Comparison of ENCODE assay signal across 9 mouse cellular contexts in the genomic region with DNA sequence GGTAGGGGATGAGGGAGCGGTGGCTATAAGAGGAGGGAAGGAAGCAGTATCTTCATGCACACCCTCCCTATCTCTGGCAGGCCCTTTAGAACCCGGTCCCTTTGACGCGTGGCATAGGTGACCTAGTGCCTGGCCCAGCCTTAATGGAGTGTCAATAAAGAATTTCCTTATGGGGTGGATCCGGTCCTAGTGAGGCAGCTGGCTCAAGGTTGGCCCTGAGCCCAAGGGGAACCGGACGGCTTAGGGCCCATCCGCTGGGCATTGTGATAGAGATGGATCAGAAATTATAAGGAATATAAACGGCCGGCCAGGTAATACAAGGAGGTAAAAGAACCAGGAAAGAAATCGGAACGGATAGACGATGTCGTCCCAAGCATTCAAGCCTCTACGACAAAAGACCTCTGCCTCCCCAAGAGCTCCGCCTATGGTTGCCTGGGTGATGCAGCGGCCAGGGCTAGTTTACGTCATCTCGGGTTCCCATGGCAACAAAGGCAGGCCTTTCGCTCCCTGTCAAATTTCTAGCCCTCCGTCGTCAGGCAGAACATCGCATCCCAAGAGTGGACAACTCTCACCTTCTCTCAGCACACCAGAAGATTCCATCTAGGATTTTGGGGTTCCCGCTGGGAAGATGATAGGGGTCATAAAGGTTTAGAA. TPM values are rescaled to one million over a fixed set of nuclear protein-coding genes. Genes with fewer than 3 reads are reported as not detected.
DNase-seq lines count a peak whose midpoint lies in the region; ATAC-seq lines count a peak whose summit lies in the region.
"Had no signal": no experiment of that assay in that cellular context is flagged by ENCODE, and none has a peak within 500 bp of the region (broad histone marks: within the 10 kb centered on the region; RNA-seq: fewer than 3 reads in every experiment).

No protein-coding gene starts in this region.

- no peaks in the 10 kb centered on the region for H3K36me3 ChIP-seq in hindbrain, embryonic 14.5 days (replicated peaks; ENCODE audit: control insufficient read depth, insufficient read depth)

- H3K4me1 ChIP-seq in hindbrain, embryonic 14.5 days (replicated peaks; ENCODE audit: control insufficient read depth, insufficient read depth, low read length), result peaks cover 16% of the 10 kb centered on the region

- peak overlapping the region; percentile 95 for H3K27ac ChIP-seq in hindbrain, embryonic 14.5 days

- H3K4me2 ChIP-seq in hindbrain, embryonic 14.5 days (replicated peaks), result peak overlapping the region; percentile 72

- H3K9me3 ChIP-seq in hindbrain, embryonic 14.5 days (ENCODE audit: control insufficient read depth, low read length), result no peaks in the 10 kb centered on the region

- no peaks in the 10 kb centered on the region for H3K27me3 ChIP-seq in hindbrain, embryonic 14.5 days (ENCODE audit: control insufficient read depth, insufficient read depth, low read length)

- peak; percentile 64 for DNase-seq in T-cell, adult 2 months (ENCODE audit: low spot score)
- DNase-seq in cerebellum, adult 8-10 months, result peak; percentile 93
- DNase-seq in forelimb bud, embryonic 11.5 days (ENCODE audit: low read depth, low spot score), result peak; percentile 85
- DNase-seq in hindbrain, embryonic 14.5 days (ENCODE audit: low spot score), result peak; percentile 95
- peak; percentile 86 to 87 for DNase-seq in layer of hippocampus, postnatal 10 days (ENCODE audit: low spot score in 2 of 2)
- DNase-seq in lung, postnatal 10 days, result peak; percentile 81
- DNase-seq in retina, embryonic 14.5 days (ENCODE audit: low spot score), result peak; percentile 85
- DNase-seq in spleen, adult 12 weeks (ENCODE audit: low spot score), result no peak

- peak overlapping the region; percentile 83 for H3K9ac ChIP-seq in hindbrain, embryonic 14.5 days

- peak overlapping the region; percentile 52 for H3K4me3 ChIP-seq in hindbrain, embryonic 14.5 days (replicated peaks; ENCODE audit: low read length)

- WGBS in hindbrain, embryonic 14.5 days, result 2% methylated on average over 24 of the region's 24 CpGs

- peak; percentile 81 for ATAC-seq in hindbrain, embryonic 14.5 days (ENCODE audit: low FRiP score)

RNA-seq across cellular contexts. Expression of a gene that starts 1.7 kb away (rescaled TPM):
- 257 and 303 TPM in 2 replicates for polyA plus RNA-seq in hindbrain, embryonic 14.5 days (2014; fragmentation: Nextera tagmentation; extraction: Ambion mirVana)
- total RNA-seq in layer of hippocampus, postnatal 10 days (2021), result 100 to 1,000 TPM; 247 to 252 TPM
- total RNA-seq: gastrocnemius, postnatal 4 days had no signal

RNA-seq across cellular contexts. Expression of a gene that starts 12.6 kb away (rescaled TPM):
- not detected in 2 replicates for polyA plus RNA-seq in hindbrain, embryonic 14.5 days (2014; fragmentation: Nextera tagmentation; extraction: Ambion mirVana)
- total RNA-seq in layer of hippocampus, postnatal 10 days (2021), result not detected
- total RNA-seq: gastrocnemius, postnatal 4 days had no signal

RNA-seq across cellular contexts. Expression of a gene that starts 21.6 kb away (rescaled TPM):
- 40.0 and 42.0 TPM in 2 replicates for polyA plus RNA-seq in hindbrain, embryonic 14.5 days (2014; fragmentation: Nextera tagmentation; extraction: Ambion mirVana)
- total RNA-seq in layer of hippocampus, postnatal 10 days (2021), result 10 to 100 TPM; 26.8 to 27.1 TPM

RNA-seq across cellular contexts. Expression of a gene that starts 31.7 kb away (rescaled TPM):
- 8.1 and 9.0 TPM in 2 replicates for polyA plus RNA-seq in hindbrain, embryonic 14.5 days (2014; fragmentation: Nextera tagmentation; extraction: Ambion mirVana)
- under 1 TPM; 0.16 to 0.20 TPM for total RNA-seq in layer of hippocampus, postnatal 10 days (2021)
- total RNA-seq: gastrocnemius, postnatal 4 days had no signal

RNA-seq across cellular contexts. Expression of a gene that starts 35.0 kb away (rescaled TPM):
- polyA plus RNA-seq in hindbrain, embryonic 14.5 days (2014; fragmentation: Nextera tagmentation; extraction: Ambion mirVana), result 9.2 and 10.7 TPM in 2 replicates
- total RNA-seq in layer of hippocampus, postnatal 10 days (2021), result 1 to 10 TPM; 6.2 to 7.1 TPM
